In genomic region chr8:3211456-3211855, GRCm38 (mm10) we compare ENCODE assay signal across 8 mouse cellular contexts.
DNase-seq lines count a peak whose midpoint lies in the region; ATAC-seq and TF ChIP-seq lines count a peak whose summit lies in the region.

No protein-coding gene starts in this region.

- no peak for ATAC-seq in heart, embryonic 12.5 days (ENCODE audit: insufficient number of reproducible peaks, low FRiP score)
- no peak for ATAC-seq in intestine, embryonic 15.5 days

- TF ChIP-seq POLR2A in heart, adult 2 months (IDR thresholded peaks at IDR 0.05; ENCODE audit: insufficient read depth, low read depth, low read length), result no peak

- DNase-seq in heart, adult 2 months, result peak; percentile 58 to 78
- peak; percentile 72 for DNase-seq in adrenal gland, adult 8-10 months
- DNase-seq in gastrocnemius, adult 18-20 months (ENCODE audit: low spot score), result peak; percentile 48
- peak; percentile 42 to 67 for DNase-seq in kidney, postnatal 25 days
- DNase-seq in urinary bladder, postnatal 10 days (ENCODE audit: low spot score), result no peak
- DNase-seq in left cerebral cortex, adult 2 months (ENCODE audit: extremely low spot score in 1 of 2, low spot score in 2 of 2), result no peak

- WGBS in heart, adult 2 months, result 31% methylated on average over 9 of the region's 9 CpGs
- WGBS in heart, embryonic 12.5 days, result 78% methylated on average over 9 of the region's 9 CpGs
- 69% methylated on average over 9 of the region's 9 CpGs for WGBS in intestine, embryonic 15.5 days

- peak overlapping the region; percentile 62 for H3K27ac ChIP-seq in heart, adult 2 months
- no peak overlapping the region for H3K27ac ChIP-seq in heart, embryonic 12.5 days (ENCODE audit: poor library complexity, severe bottlenecking)
- H3K27ac ChIP-seq in intestine, embryonic 15.5 days, result no peak overlapping the region
- no peak overlapping the region; the same call in 1 of the 2 replicates for H3K27ac ChIP-seq in left cerebral cortex, adult 2 months

- peaks cover 13% of the 10 kb centered on the region for H3K36me3 ChIP-seq in heart, adult 2 months (ENCODE audit: control insufficient read depth, insufficient read depth, low read length)
- H3K36me3 ChIP-seq in heart, embryonic 12.5 days, result peaks cover 37% of the 10 kb centered on the region
- 0 out of 2 replicates have a peak, but pooled peaks cover 3% of the 10 kb centered on the region for H3K36me3 ChIP-seq in intestine, embryonic 15.5 days

- H3K9me3 ChIP-seq in heart, embryonic 12.5 days (replicated peaks), result no peaks in the 10 kb centered on the region; the same call in 1 of the 2 replicates
- no peaks in the 10 kb centered on the region for H3K9me3 ChIP-seq in intestine, embryonic 15.5 days

- no peaks in the 10 kb centered on the region for H3K79me2 ChIP-seq in heart, adult 2 months (replicated peaks; ENCODE audit: control insufficient read depth, insufficient read depth, low read length)

- H3K9ac ChIP-seq in heart, adult 2 months (ENCODE audit: low read depth, low read length), result no peak overlapping the region
- no peak overlapping the region for H3K9ac ChIP-seq in heart, embryonic 12.5 days
- no peak overlapping the region for H3K9ac ChIP-seq in intestine, embryonic 15.5 days

- H3K4me3 ChIP-seq in heart, adult 2 months, result no peak overlapping the region
- H3K4me3 ChIP-seq in heart, embryonic 12.5 days, result no peak overlapping the region
- no peak overlapping the region for H3K4me3 ChIP-seq in intestine, embryonic 15.5 days (replicated peaks)
- no peak overlapping the region for H3K4me3 ChIP-seq in left cerebral cortex, adult 2 months

- TF ChIP-seq EP300 in heart, adult 2 months (IDR thresholded peaks at IDR 0.05; ENCODE audit: insufficient read depth, low read depth, low read length), result peak; percentile 79

- no peaks in the 10 kb centered on the region for H3K27me3 ChIP-seq in heart, adult 2 months (ENCODE audit: control insufficient read depth, insufficient read depth, low read length)
- H3K27me3 ChIP-seq in heart, embryonic 12.5 days (replicated peaks), result no peaks in the 10 kb centered on the region
- no peaks in the 10 kb centered on the region for H3K27me3 ChIP-seq in intestine, embryonic 15.5 days (replicated peaks)

- H3K4me1 ChIP-seq in heart, adult 2 months (ENCODE audit: control insufficient read depth, insufficient read depth, low read length), result peaks cover 29% of the 10 kb centered on the region
- H3K4me1 ChIP-seq in heart, embryonic 12.5 days (replicated peaks), result peaks cover 30% of the 10 kb centered on the region
- peaks cover 13% of the 10 kb centered on the region for H3K4me1 ChIP-seq in intestine, embryonic 15.5 days (replicated peaks)

- TF ChIP-seq CTCF in heart, adult 2 months (IDR thresholded peaks at IDR 0.05), result no peak
- TF ChIP-seq CTCF in left cerebral cortex, adult 2 months (IDR thresholded peaks at IDR 0.05), result no peak

- intact Hi-C loops in heart, adult 2 months (cut with DNase I), result no loop called here
- intact Hi-C loops in left cerebral cortex, adult 2 months (cut with DNase I), result no loop called here

- no peak overlapping the region for H3K4me2 ChIP-seq in heart, embryonic 12.5 days
- H3K4me2 ChIP-seq in intestine, embryonic 15.5 days (replicated peaks), result no peak overlapping the region

Comparison
In these comparisons a context has a peak if more than half of its experiments do, and no peak if none do; other contexts are left out.
1. DNase-seq: peak in heart, adult 2 months (2 of 2), adrenal gland, adult 8-10 months (single experiment), gastrocnemius, adult 18-20 months (single experiment) and kidney, postnatal 25 days (2 of 2); none in urinary bladder, postnatal 10 days (single experiment) and left cerebral cortex, adult 2 months (0 of 2).